Mouse (Mus musculus): ENCODE data around the gene Ankrd9. TPM values are rescaled to one million over a fixed set of nuclear protein-coding genes. Genes with fewer than 3 reads are reported as not detected.

Ankrd9 gene
- 10 to 100 TPM; 20.5 to 26.4 TPM for total RNA-seq (2023)

GRCm38 (mm10) chr12:110978607-110979406 lies at the start of gene Ankrd9:
Ankrd9 (minus strand) TSS chr12:110979040.

Other genes with a start within 250 kb of the Ankrd9 start
- gene Wdr20, start 241.1 kb downstream of the Ankrd9 start, total RNA-seq (2023): 10 to 100 TPM; 38.3 to 40.4 TPM
- under 1 TPM; 0.48 to 0.99 TPM for gene Mok, start 138.1 kb downstream of the Ankrd9 start, total RNA-seq (2023)
- gene Zfp839, start 128.8 kb downstream of the Ankrd9 start, total RNA-seq (2023): 1 to 10 TPM; 4.8 to 5.0 TPM
- 10 to 100 TPM; 18.2 to 19.8 TPM for gene Cinp, start 89.9 kb downstream of the Ankrd9 start, total RNA-seq (2023)
- 1 to 10 TPM; 6.2 TPM for gene Tecpr2, start 89.8 kb downstream of the Ankrd9 start, total RNA-seq (2023)
- 10 to 100 TPM; 38.7 to 41.7 TPM for gene Rcor1, start 60.3 kb upstream of the Ankrd9 start, total RNA-seq (2023)
- 10 to 100 TPM; 38.2 to 44.3 TPM for gene Traf3, start 187.3 kb upstream of the Ankrd9 start, total RNA-seq (2023)
- gene 4930595D18Rik, start 205.5 kb upstream of the Ankrd9 start, total RNA-seq (2023): under 1 TPM in 1 of 2 experiments, not detected in 1; 0.44 TPM

All from neutrophil, adult 83 days (primary cell).